Mouse (Mus musculus) heart, adult 9 months (tissue): ENCODE data around the gene Rplp0.

Source experiments
- DNase-seq, 2 experiments: peaks; one replicate each; pipeline ENCODE4 v3.0.0; 2022; ENCODE audit warnings: low spot score in 2 of 2

Rplp0 gene

DNA sequence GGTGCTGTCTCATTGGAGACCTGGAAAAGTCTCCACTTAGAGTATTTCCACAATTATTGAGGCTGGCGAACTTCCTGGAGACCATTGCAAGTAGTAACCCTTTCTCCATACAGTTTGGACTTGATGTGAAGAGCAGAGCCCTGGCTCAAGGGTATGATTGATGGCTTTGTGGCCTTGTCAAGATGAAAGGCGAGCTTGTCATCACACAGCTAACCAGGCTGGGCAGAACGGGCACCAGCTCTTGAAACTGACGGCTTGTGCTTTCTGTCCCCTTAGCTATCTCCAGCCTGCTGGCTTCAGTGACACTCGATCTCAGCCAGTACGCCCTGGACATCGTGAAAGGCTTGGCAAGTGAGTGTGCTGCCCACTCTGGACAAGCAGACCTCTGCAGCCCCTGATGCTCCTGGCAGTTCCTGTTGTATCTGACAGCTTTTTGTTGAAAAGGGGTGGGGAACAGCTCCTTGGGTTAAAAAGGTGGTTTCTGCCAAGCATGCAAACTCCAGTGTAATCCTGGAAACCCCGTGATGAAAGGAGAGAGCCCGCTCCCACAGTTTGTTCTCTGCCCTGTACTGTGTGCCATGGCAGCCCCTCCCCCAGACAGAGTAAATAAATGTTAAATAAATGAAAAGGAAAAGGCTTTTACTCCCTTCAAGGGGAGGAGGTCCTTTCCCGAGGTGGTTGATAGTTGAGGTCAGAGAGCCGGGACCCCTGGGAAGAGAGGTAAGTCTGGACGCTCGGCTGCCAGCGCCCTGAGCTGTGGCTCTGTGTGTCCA, 21.1 kb downstream of the Rplp0 start:
- no peak for DNase-seq

DNA sequence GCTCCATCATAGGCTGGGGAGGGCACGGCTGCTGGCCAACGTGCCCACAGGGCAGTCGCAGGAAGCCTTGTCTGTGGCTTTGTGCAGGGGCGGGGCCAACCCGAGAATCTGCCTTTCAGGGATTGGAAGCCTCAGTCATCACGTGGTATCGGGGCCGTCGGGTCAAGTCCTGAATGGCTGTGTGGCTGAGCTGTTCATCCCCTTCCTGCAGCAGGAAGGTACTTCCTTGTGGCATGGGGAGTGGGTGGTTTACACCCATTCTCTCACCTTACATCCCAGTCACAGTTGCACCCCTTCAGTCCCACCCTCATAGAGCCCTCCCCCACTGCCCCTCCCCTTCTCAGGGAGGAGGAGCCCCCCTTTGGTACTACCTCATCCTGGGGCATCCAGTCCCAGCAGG, 22.4 kb downstream of the Rplp0 start:
- no peak for DNase-seq

DNA sequence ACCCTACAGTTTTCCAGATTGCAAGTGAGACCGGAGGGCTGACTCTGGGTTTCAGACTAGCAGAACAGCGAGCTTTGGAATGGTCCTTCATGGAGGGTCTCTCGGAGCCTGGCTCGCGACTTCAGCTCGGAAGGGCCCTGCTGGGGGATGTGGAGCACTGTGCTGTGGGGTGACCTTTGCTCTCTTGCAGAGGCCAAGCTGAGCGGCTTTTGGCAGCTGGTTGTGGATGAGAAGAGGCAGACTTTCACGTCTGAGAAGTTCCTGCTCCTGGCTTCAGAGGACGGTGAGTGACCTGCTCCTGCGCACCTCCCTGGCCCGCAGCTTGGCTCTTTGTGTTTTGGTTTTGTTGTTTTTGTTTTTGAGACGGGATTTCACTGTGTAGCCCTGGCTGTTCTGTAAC, 26.3 kb downstream of the Rplp0 start:
- DNase-seq = no peak

DNA sequence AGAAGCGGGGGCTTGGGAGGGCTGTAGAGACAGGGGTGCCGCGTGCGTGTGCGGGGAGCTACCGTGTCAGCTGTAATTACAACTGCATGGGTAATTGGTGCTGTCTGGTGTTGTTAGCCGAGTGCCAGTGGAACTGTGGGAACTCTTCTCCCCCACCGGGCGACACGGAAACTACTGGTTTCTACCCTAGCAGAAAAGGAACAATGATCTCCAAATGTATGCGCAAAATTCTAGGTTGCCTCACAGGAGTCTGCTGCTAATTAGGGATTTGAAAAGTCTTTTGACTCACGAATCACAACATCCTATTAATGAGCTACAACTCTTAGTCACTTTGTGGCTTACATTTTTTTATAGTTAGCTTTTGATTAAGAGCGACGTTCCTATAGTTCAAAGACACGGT, 26.9 kb downstream of the Rplp0 start:
- DNase-seq = no peak

DNA sequence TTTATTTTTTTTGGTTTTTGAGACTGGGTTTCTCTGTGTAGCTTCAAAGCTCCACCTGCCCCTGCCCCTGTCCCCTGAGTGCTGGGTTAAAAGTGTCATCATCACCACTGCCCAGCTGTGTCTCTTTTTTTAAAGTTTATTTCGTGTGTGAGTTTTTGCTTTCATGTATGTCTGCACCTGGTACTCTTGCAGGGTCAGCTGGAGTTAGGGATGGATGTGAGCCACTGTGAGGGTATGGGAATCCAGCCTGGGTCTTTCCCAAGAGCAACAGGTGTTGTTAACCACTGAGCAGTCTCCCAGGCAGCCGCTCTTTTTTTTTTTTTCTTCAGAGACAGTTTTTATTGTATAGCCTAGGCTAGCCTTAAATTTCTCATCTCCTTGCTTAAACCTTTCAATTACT, 27.5 kb downstream of the Rplp0 start:
- DNase-seq = no peak

DNA sequence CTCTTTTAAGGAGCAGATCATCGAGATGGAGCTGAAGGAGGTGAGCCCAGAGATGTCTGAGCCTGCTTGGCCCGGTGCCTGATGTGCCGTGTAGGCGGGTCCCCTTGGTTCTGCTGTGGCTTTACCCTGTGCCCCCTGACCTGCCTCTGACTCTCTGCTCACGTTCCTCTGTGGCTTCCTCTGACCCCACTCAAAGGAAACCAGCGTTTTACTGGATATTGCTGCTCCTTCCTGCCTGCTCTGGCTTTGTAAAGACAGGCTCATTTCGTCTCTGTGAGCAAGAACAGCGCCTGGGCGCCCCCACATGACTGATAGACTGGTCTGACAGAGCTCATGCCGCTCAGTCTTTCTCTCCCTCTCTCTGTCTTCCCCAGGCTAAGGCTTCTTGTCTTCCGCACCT, 31.8 kb downstream of the Rplp0 start:
- DNase-seq = no peak

DNA sequence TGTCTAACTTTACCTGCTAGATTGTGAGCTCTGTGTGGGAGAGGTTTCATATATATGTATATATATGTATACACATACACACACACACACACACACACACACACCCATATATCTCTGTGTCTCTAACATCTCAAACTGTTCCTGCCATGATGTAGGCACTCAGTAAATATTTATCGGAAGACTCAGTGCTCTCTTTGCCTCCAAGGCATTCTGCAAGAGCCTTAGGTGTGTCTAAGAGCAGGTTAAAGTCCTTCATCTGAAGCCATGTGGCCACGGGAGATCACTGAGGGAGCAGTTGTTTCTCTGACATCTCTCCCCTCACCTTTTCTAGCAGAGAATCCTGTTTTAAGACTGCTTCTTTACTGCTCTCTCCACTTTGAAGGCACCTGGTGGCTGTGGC, 32.2 kb downstream of the Rplp0 start:
- no peak for DNase-seq

DNA sequence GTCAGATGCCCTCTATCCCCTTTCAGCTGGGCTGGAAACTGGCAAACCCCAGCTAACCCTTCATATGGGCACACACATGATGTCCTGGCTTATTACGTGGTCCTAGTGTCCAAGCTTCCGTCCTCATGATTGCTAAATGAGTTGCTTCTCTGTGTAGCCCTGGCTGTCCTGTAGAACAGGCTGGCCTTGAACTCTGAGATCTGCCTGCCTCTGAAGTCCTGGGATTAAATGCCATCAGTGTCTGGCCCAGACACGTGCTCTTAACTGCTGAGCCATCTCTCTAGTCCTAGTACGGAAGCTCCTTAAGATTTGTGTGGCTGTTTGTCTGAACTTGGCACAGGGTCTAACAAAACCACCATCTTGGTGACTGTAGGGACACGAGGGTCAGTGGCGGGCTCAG, 44.3 kb downstream of the Rplp0 start:
- no peak for DNase-seq

DNA sequence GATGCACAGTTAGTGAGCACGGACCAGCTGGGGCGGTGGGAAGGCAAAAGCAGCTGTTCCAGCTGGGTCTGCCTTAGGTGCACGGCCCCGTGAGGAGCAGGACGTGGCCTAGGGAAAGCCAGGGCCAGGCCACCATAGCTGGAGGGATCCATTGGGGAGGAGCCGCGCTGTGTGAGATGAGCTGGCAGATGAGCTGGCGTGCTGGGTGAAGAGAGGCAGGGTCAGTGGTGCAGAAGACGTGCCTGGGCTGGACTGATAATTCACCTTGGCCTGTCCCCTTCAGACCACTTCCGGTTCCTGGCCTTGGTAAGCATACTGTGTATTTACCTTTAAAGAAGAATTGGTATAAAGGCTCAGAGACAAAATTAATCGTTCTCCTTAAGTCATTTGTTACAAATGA, 52.3 kb downstream of the Rplp0 start:
- DNase-seq = no peak
